Mouse (Mus musculus) lung, postnatal 0 days (tissue): Measurements from ENCODE around the gene Ifi27. TPM values are rescaled to one million over a fixed set of nuclear protein-coding genes. Genes with fewer than 3 reads are reported as not detected.
A peak's percentile ranks its signal among the peaks of the same experiment; 100 is the strongest.
"Not testable (repeated sequence)": the region's sequence is repeated elsewhere in the genome, so short reads cannot be mapped to it uniquely, and the experiment has no call there.

Source experiments
- ATAC-seq: fragments of 200-750 bp; cut with Nextera tagmentation; 2 replicates; pipeline ENCODE4 v1.8.0; 2017; ENCODE audit warnings: moderate library complexity
- DNase-seq: peaks from one replicate; pipeline ENCODE4 v3.0.0-alpha.2; 2016; ENCODE audit warnings: low spot score
- H3K27ac ChIP-seq: fragments of 300-500 bp; sonication (generic); 2 replicates; pipeline ENCODE4 v1.5.1; 2014; ENCODE audit warnings: antibody characterized with exemption, mild to moderate bottlenecking, low read length, mixed read lengths
- H3K27me3 ChIP-seq: fragments of 300-500 bp; sonication (generic); replicated peaks from 2 replicates; pipeline ENCODE4 v1.6.1; 2014; ENCODE audit warnings: low read length, mixed read lengths; ENCODE audit not compliant: insufficient read depth
- H3K36me3 ChIP-seq: fragments of 300-500 bp; sonication (generic); 2 replicates; pipeline ENCODE4 v1.6.1; 2014; ENCODE audit warnings: low read length, mixed read lengths; ENCODE audit not compliant: insufficient read depth
- H3K4me1 ChIP-seq: fragments of 300-500 bp; sonication (generic); 2 replicates; pipeline ENCODE4 v1.6.1; 2014; ENCODE audit warnings: antibody characterized with exemption, low read depth, low read length, mixed read lengths; ENCODE audit not compliant: insufficient read depth
- H3K4me2 ChIP-seq: fragments of 300-500 bp; sonication (generic); replicated peaks from 2 replicates; pipeline ENCODE4 v1.6.1; 2014; ENCODE audit warnings: low read depth, mild to moderate bottlenecking, low read length, moderate library complexity, mixed read lengths
- H3K4me3 ChIP-seq: fragments of 300-500 bp; sonication (generic); 2 replicates; pipeline ENCODE4 v1.5.1; 2014; ENCODE audit warnings: low read depth, low read length
- H3K9ac ChIP-seq: fragments of 300-500 bp; sonication (generic); replicated peaks from 2 replicates; pipeline ENCODE4 v1.6.1; 2014; ENCODE audit warnings: low read depth, mild to moderate bottlenecking
- H3K9me3 ChIP-seq: fragments of 300-500 bp; sonication (generic); 2 replicates; pipeline ENCODE4 v1.6.1; 2016; ENCODE audit warnings: low read length, mixed read lengths
- CTCF ChIP-seq: IDR thresholded peaks from 2 replicates; pipeline ENCODE4 v1.5.1; 2016; ENCODE audit warnings: antibody characterized with exemption, mild to moderate bottlenecking
- EP300 ChIP-seq: IDR thresholded peaks from 2 replicates; pipeline ENCODE4 v1.6.1; 2016; ENCODE audit warnings: antibody characterized with exemption, mild to moderate bottlenecking, control low read depth
- WGBS: fragments of 180-500 bp; shearing (Covaris S2); extraction: QIAGEN DNeasy Blood & Tissue Kit; methylation state at CpG from one replicate; pipeline ENCODE4 v1.1.7; 2014; 5-methylcytosine and 5-hydroxymethylcytosine counted together
- polyA plus RNA-seq: library from polyadenylated mRNA; unstranded; fragments of >200 nt; fragmentation: Nextera tagmentation; extraction: Ambion mirVana; gene quantifications from 2 replicates; pipeline ENCODE4 v1.2.1, GENCODE M21; 2015

Ifi27 gene
- polyA plus RNA-seq, 1 experiment from 2014 or later = 69.5 TPM

GRCm38 (mm10) chr12:103425729-103426470 lies 8.1 kb upstream of the Ifi27 start, which contains the start of gene Ddx24:
Ddx24 (minus strand) TSS chr12:103425830.
- H3K4me3 ChIP-seq = peak within 1 kb of the TSS; percentile 90
- no peaks in the 10 kb centered on the region for H3K9me3 ChIP-seq
- no peaks in the 10 kb centered on the region for H3K27me3 ChIP-seq
- H3K27ac ChIP-seq = peak within 1 kb of the TSS; percentile 71; the same call in 1 of the 2 replicates
- under 1% methylated on average over 33 of the region's 33 CpGs for WGBS
- DNase-seq (peak; percentile 100), ATAC-seq (peak; percentile 100)
- peak within 1 kb of the TSS; percentile 74 for H3K4me2 ChIP-seq
- peak; percentile 92 for TF ChIP-seq CTCF
- TF ChIP-seq EP300 = peak; percentile 84
- H3K36me3 ChIP-seq = no peaks in the 10 kb centered on the region; the same call in 1 of the 2 replicates
- H3K4me1 ChIP-seq = peaks cover 18% of the 10 kb centered on the region; the same call in 1 of the 2 replicates
- H3K9ac ChIP-seq = peak within 1 kb of the TSS; percentile 95

GRCm38 (mm10) chr12:103426710-103427109 lies 7.3 kb upstream of the Ifi27 start:
- Histone ChIP-seq H3K36me3 (no peaks in the 10 kb centered on the region; the same call in 1 of the 2 replicates), H3K9me3 (no peaks in the 10 kb centered on the region), H3K9ac (no peak overlapping the region), H3K27ac (no peak overlapping the region), H3K4me1 (peaks cover 16% of the 10 kb centered on the region; the same call in 1 of the 2 replicates), H3K4me2 (no peak overlapping the region), H3K27me3 (no peaks in the 10 kb centered on the region), H3K4me3 (no peak overlapping the region)
- no peak for ATAC-seq
- TF ChIP-seq CTCF = peak; percentile 35; the same call in 1 of the 2 replicates
- no peak for TF ChIP-seq EP300
- no peak for DNase-seq
- 92% methylated on average over 7 of the region's 7 CpGs for WGBS

GRCm38 (mm10) chr12:103433430-103433829 lies 581 bp upstream of the Ifi27 start:
- DNase-seq (no peak), ATAC-seq (no peak)
- no peak overlapping the region for H3K9ac ChIP-seq
- WGBS = 76% methylated on average over 2 of the region's 2 CpGs
- H3K4me3 ChIP-seq = no peak overlapping the region
- peak overlapping the region; percentile 67 for H3K27ac ChIP-seq
- H3K27me3 ChIP-seq = no peaks in the 10 kb centered on the region
- H3K4me2 ChIP-seq = no peak overlapping the region
- TF ChIP-seq CTCF (no peak), EP300 (no peak)
- peaks cover 7% of the 10 kb centered on the region; the same call in 1 of the 2 replicates for H3K4me1 ChIP-seq
- H3K9me3 ChIP-seq = no peaks in the 10 kb centered on the region
- H3K36me3 ChIP-seq = no peaks in the 10 kb centered on the region

- Histone ChIP-seq H3K4me1 (peaks cover 7% of the 10 kb centered on the region; the same call in 1 of the 2 replicates), H3K27ac (peak overlapping the region; percentile 83), H3K4me3 (no peak overlapping the region), H3K9ac (no peak overlapping the region), H3K36me3 (no peaks in the 10 kb centered on the region), H3K9me3 (no peaks in the 10 kb centered on the region), H3K27me3 (no peaks in the 10 kb centered on the region), H3K4me2 (peak overlapping the region; percentile 46)
- ATAC-seq (no peak), DNase-seq (no peak)
- TF ChIP-seq EP300 (no peak), CTCF (no peak)
Observed at GRCm38 (mm10) chr12:103434861-103435260, 850 bp downstream of the Ifi27 start.

GRCm38 (mm10) chr12:103437601-103438000 lies 3.6 kb downstream of the Ifi27 start:
- H3K36me3 ChIP-seq = no peaks in the 10 kb centered on the region
- DNase-seq = no peak
- no peaks in the 10 kb centered on the region for H3K27me3 ChIP-seq
- peaks cover 7% of the 10 kb centered on the region; the same call in 1 of the 2 replicates for H3K4me1 ChIP-seq
- no peak for TF ChIP-seq EP300
- no peak for TF ChIP-seq CTCF
- H3K27ac ChIP-seq = no peak overlapping the region
- H3K4me3 ChIP-seq = no peak overlapping the region
- ATAC-seq = no peak
- 83% methylated on average over 1 of the region's 1 CpGs for WGBS
- no peak overlapping the region for H3K4me2 ChIP-seq
- H3K9ac ChIP-seq = no peak overlapping the region
- no peaks in the 10 kb centered on the region for H3K9me3 ChIP-seq

- Histone ChIP-seq H3K4me2 (0 out of 2 replicates have a peak within 1 kb of the TSS, but pooled peaks have one; percentile 6), H3K9ac (no peak within 1 kb of the TSS), H3K4me1 (no peaks in the 10 kb centered on the region), H3K4me3 (no peak within 1 kb of the TSS), H3K9me3 (no peaks in the 10 kb centered on the region), H3K36me3 (no peaks in the 10 kb centered on the region), H3K27me3 (no peaks in the 10 kb centered on the region), H3K27ac (no peak within 1 kb of the TSS)
- DNase-seq (peak; percentile 30), ATAC-seq (no peak; the same call in 1 of the 2 replicates)
- WGBS = 54% methylated on average over 3 of the region's 3 CpGs
- TF ChIP-seq EP300 = no peak
- TF ChIP-seq CTCF = no peak
Observed at GRCm38 (mm10) chr12:103443524-103443923, 9.5 kb downstream of the Ifi27 start, which contains the start of gene Ifi27l2a. Ifi27l2a (minus strand) TSS chr12:103443680.

- H3K9me3 ChIP-seq, H3K9ac ChIP-seq, H3K27me3 ChIP-seq, ATAC-seq, H3K4me1 ChIP-seq, H3K4me2 ChIP-seq, H3K36me3 ChIP-seq, DNase-seq, H3K27ac ChIP-seq, H3K4me3 ChIP-seq: not testable (repeated sequence)
- 28% methylated on average over 5 of the region's 7 CpGs for whole genome bisulfite sequencing
Observed at GRCm38 (mm10) chr12:103444261-103444660, 10.2 kb downstream of the Ifi27 start.
